ENCODE assay signal across 12 mouse cellular contexts in the genomic region with DNA sequence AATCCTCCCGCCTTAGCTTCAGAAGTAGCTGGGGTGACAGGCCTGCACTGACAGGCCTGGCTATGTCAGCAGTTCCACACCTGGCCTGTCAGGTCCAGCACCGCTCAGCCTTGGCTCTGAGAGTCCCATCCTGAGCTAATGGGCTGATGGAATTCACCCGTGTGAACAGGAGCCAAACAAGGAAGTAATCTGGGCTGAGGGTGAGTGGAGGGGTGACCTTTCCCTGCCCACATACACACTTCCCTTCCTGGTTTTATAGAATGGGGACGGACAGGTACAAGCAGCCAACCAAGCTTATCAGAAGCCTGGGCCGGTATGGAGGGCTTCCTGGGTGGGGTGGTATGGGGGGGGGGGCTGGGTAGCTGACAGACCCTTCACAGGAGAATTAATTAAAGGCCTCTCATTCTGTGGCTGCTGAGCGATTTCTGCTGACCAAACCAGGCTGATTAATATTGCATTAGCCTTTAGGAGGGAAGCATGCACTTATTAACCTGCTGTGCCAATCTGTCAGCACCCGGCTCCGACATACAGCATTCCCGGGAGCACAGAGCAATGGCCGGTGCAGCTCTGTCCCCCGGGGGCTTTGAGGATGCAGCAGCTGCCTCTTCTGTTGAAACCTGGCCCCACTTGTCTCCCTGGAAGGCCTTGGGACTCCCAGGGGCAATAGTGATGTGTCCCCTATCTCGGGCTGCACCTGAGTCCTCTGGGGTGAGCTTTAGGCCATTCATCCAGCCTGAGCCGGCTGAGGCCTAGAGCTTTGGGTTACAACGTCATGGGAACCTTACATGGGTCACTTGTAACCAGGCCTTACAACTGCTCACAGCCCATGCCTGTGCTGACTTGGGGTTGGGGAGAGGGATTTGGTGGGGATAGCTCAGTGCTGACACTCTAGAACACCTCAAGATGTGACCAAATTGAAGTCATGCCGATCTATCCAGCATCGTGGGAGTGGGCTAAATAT.
A peak's percentile ranks its signal among the peaks of the same experiment; 100 is the strongest.
DNase-seq lines count a peak whose midpoint lies in the region; ATAC-seq and TF ChIP-seq lines count a peak whose summit lies in the region.
"Had no signal": no experiment of that assay in that cellular context is flagged by ENCODE, and none has a peak within 500 bp of the region (broad histone marks: within the 10 kb centered on the region; RNA-seq: fewer than 3 reads in every experiment).

No protein-coding gene starts in this region.

- peak; percentile 71; the same call in 1 of the 2 replicates for ATAC-seq in hindbrain, embryonic 12.5 days (ENCODE audit: low FRiP score)
- ATAC-seq: forebrain, embryonic 13.5 days had no signal

- H3K4me3 ChIP-seq in hindbrain, embryonic 12.5 days: no peak overlapping the region
- no peak overlapping the region for H3K4me3 ChIP-seq in kidney, adult 2 months (ENCODE audit: insufficient read depth, low read depth, low read length)
- H3K4me3 ChIP-seq: forebrain, embryonic 13.5 days; limb, embryonic 15.5 days had no signal

- intact Hi-C loops in left cerebral cortex, postnatal 4 days (cut with DNase I): no loop called here
- intact Hi-C loops in heart, postnatal 25 days (cut with DNase I): no loop called here
- intact Hi-C loops in heart, postnatal 14 days (cut with DNase I): no loop called here

- no peaks in the 10 kb centered on the region for H3K36me3 ChIP-seq in hindbrain, embryonic 12.5 days
- no peaks in the 10 kb centered on the region for H3K36me3 ChIP-seq in kidney, adult 2 months (ENCODE audit: control insufficient read depth, insufficient read depth, low read length)
- H3K36me3 ChIP-seq: limb, embryonic 15.5 days had no signal

- H3K4me1 ChIP-seq in hindbrain, embryonic 12.5 days: peaks cover 15% of the 10 kb centered on the region
- no peaks in the 10 kb centered on the region for H3K4me1 ChIP-seq in kidney, adult 2 months (ENCODE audit: control insufficient read depth, insufficient read depth, low read length)
- H3K4me1 ChIP-seq: forebrain, embryonic 13.5 days; limb, embryonic 15.5 days had no signal

- peak overlapping the region; percentile 44; the same call in 1 of the 2 replicates for H3K27ac ChIP-seq in hindbrain, embryonic 12.5 days
- no peak overlapping the region for H3K27ac ChIP-seq in kidney, adult 2 months (ENCODE audit: insufficient read depth, low read depth, low read length)
- H3K27ac ChIP-seq: forebrain, embryonic 13.5 days; limb, embryonic 15.5 days had no signal

- H3K4me2 ChIP-seq in hindbrain, embryonic 12.5 days (replicated peaks): no peak overlapping the region
- H3K4me2 ChIP-seq: forebrain, embryonic 13.5 days; limb, embryonic 15.5 days had no signal

- no peak for TF ChIP-seq CTCF in kidney, adult 2 months (conservative IDR thresholded peaks at IDR 0.05; ENCODE audit: insufficient read depth, insufficient read length, low read depth, low read length)

- 48% methylated on average over 16 of the region's 16 CpGs for WGBS in hindbrain, embryonic 12.5 days
- WGBS in kidney, adult 2 months: 39% methylated on average over 16 of the region's 16 CpGs

- DNase-seq in left cerebral cortex, postnatal 4 days: peak; percentile 39
- no peak for DNase-seq in left cerebral cortex, adult 9 months (ENCODE audit: low spot score in 2 of 2)
- DNase-seq in kidney, adult 2 months: peak; percentile 64
- DNase-seq in kidney, postnatal 36 days: peak; percentile 31 to 42
- no peak for DNase-seq in heart, postnatal 25 days (ENCODE audit: low spot score)
- DNase-seq in heart, postnatal 14 days: no peak
- DNase-seq: adrenal gland, postnatal 36 days; lung, adult 2 months; right cerebral cortex, adult 18-20 months had no signal

- no peak for TF ChIP-seq POLR2A in kidney, adult 2 months (IDR thresholded peaks at IDR 0.05; ENCODE audit: low read depth, low read length)

- H3K9ac ChIP-seq in hindbrain, embryonic 12.5 days: no peak overlapping the region
- H3K9ac ChIP-seq: forebrain, embryonic 13.5 days; limb, embryonic 15.5 days had no signal

- no peaks in the 10 kb centered on the region for H3K9me3 ChIP-seq in hindbrain, embryonic 12.5 days (replicated peaks)
- H3K9me3 ChIP-seq: limb, embryonic 15.5 days had no signal

- peaks cover 12% of the 10 kb centered on the region for H3K27me3 ChIP-seq in hindbrain, embryonic 12.5 days
- H3K27me3 ChIP-seq in kidney, adult 2 months (replicated peaks; ENCODE audit: control insufficient read depth, insufficient read depth, low read length): no peaks in the 10 kb centered on the region

Comparison
In these comparisons a context has a peak if more than half of its experiments do, and no peak if none do; other contexts are left out.
1. DNase-seq: peak in left cerebral cortex, postnatal 4 days (single experiment), kidney, adult 2 months (single experiment) and kidney, postnatal 36 days (2 of 2); none in left cerebral cortex, adult 9 months (0 of 2), heart, postnatal 25 days (single experiment) and heart, postnatal 14 days (0 of 2).